Mouse (Mus musculus) limb, embryonic 12.5 days (tissue): ENCODE data around the gene Map1s. TPM values are rescaled to one million over a fixed set of nuclear protein-coding genes. Genes with fewer than 3 reads are reported as not detected.

ENCODE experiments used
- ATAC-seq: fragments of 200-750 bp; cut with Nextera tagmentation; 2 replicates; pipeline ENCODE4 v1.8.0; 2017; ENCODE audit warnings: low read depth, moderate TSS enrichment; ENCODE audit not compliant: insufficient number of reproducible peaks, insufficient read depth, low FRiP score, low TSS enrichment
- H3K27ac ChIP-seq: fragments of 300-500 bp; sonication (generic); 2 replicates; pipeline ENCODE4 v1.5.1; 2016; ENCODE audit warnings: mild to moderate bottlenecking, moderate library complexity
- H3K27me3 ChIP-seq: fragments of 300-500 bp; sonication (generic); 2 replicates; pipeline ENCODE4 v1.6.1; 2016; ENCODE audit warnings: mild to moderate bottlenecking, moderate library complexity
- H3K36me3 ChIP-seq: fragments of 300-500 bp; sonication (generic); 2 replicates; pipeline ENCODE4 v1.6.1; 2016; ENCODE audit warnings: mild to moderate bottlenecking, moderate library complexity
- H3K4me1 ChIP-seq: fragments of 300-500 bp; sonication (generic); replicated peaks from 2 replicates; pipeline ENCODE4 v1.6.1; 2016
- H3K4me2 ChIP-seq: fragments of 300-500 bp; sonication (generic); 2 replicates; pipeline ENCODE4 v1.6.1; 2016; ENCODE audit warnings: mild to moderate bottlenecking, moderate library complexity
- H3K4me3 ChIP-seq: fragments of 300-500 bp; sonication (generic); replicated peaks from 2 replicates; pipeline ENCODE4 v1.5.1; 2016; ENCODE audit warnings: mild to moderate bottlenecking
- H3K9ac ChIP-seq: fragments of 300-500 bp; sonication (generic); replicated peaks from 2 replicates; pipeline ENCODE4 v1.6.1; 2016; ENCODE audit warnings: mild to moderate bottlenecking, moderate library complexity
- H3K9me3 ChIP-seq: fragments of 300-500 bp; sonication (generic); 2 replicates; pipeline ENCODE4 v1.6.1; 2016; ENCODE audit warnings: mild to moderate bottlenecking, moderate library complexity
- WGBS: fragments of 180-500 bp; shearing (Covaris S2); methylation state at CpG from one replicate; pipeline ENCODE4 v1.1.7; 2016; 5-methylcytosine and 5-hydroxymethylcytosine counted together
- polyA plus RNA-seq: library from polyadenylated mRNA; unstranded; fragments of >200 nt; fragmentation: Nextera tagmentation; extraction: Ambion mirVana; gene quantifications from 2 replicates; pipeline ENCODE4 v1.2.1, GENCODE M21; 2016

Map1s gene
- polyA plus RNA-seq, 1 experiment from 2014 or later, result 57.7 TPM

GRCm38 (mm10) chr8:70900872-70901387 lies 4.8 kb upstream of the Map1s start:
- Histone ChIP-seq H3K27ac (no peak overlapping the region), H3K36me3 (peaks cover 4% of the 10 kb centered on the region), H3K4me1 (peaks cover 18% of the 10 kb centered on the region), H3K4me2 (no peak overlapping the region), H3K27me3 (peaks cover 8% of the 10 kb centered on the region; the same call in 1 of the 2 replicates), H3K9ac (no peak overlapping the region), H3K9me3 (no peaks in the 10 kb centered on the region), H3K4me3 (no peak overlapping the region)
- ATAC-seq, result no peak
- WGBS, result 78% methylated on average over 2 of the region's 2 CpGs

GRCm38 (mm10) chr8:70902211-70902610 lies 3.5 kb upstream of the Map1s start:
- H3K9ac ChIP-seq, result no peak overlapping the region
- H3K9me3 ChIP-seq, result no peaks in the 10 kb centered on the region
- 41% methylated on average over 5 of the region's 5 CpGs for WGBS
- H3K4me2 ChIP-seq, result no peak overlapping the region
- no peak overlapping the region for H3K27ac ChIP-seq
- H3K27me3 ChIP-seq, result peaks cover 8% of the 10 kb centered on the region; the same call in 1 of the 2 replicates
- peaks cover 22% of the 10 kb centered on the region for H3K4me1 ChIP-seq
- H3K4me3 ChIP-seq, result no peak overlapping the region
- H3K36me3 ChIP-seq, result no peaks in the 10 kb centered on the region
- no peak for ATAC-seq

- no peak for ATAC-seq
- no peak overlapping the region for H3K9ac ChIP-seq
Measured at GRCm38 (mm10) chr8:70903112-70903511, 2.6 kb upstream of the Map1s start.

GRCm38 (mm10) chr8:70903582-70903981 lies 2.1 kb upstream of the Map1s start:
- H3K4me3 ChIP-seq, result no peak overlapping the region
- no peak for ATAC-seq
- no peaks in the 10 kb centered on the region for H3K36me3 ChIP-seq
- no peaks in the 10 kb centered on the region for H3K9me3 ChIP-seq
- H3K4me1 ChIP-seq, result peaks cover 18% of the 10 kb centered on the region
- no peak overlapping the region for H3K4me2 ChIP-seq
- H3K9ac ChIP-seq, result no peak overlapping the region
- H3K27me3 ChIP-seq, result peaks cover 8% of the 10 kb centered on the region; the same call in 1 of the 2 replicates
- H3K27ac ChIP-seq, result no peak overlapping the region

More at GRCm38 (mm10) chr8:70903112-70903511, 2.6 kb upstream of the Map1s start:
- Histone ChIP-seq H3K27me3 (peaks cover 8% of the 10 kb centered on the region; the same call in 1 of the 2 replicates), H3K4me2 (no peak overlapping the region), H3K36me3 (no peaks in the 10 kb centered on the region), H3K9me3 (no peaks in the 10 kb centered on the region), H3K27ac (no peak overlapping the region), H3K4me1 (peaks cover 22% of the 10 kb centered on the region), H3K4me3 (no peak overlapping the region)
- 57% methylated on average over 4 of the region's 4 CpGs for WGBS

GRCm38 (mm10) chr8:70904532-70904931 lies 1.2 kb upstream of the Map1s start:
- 66% methylated on average over 4 of the region's 4 CpGs for WGBS

GRCm38 (mm10) chr8:70905463-70905830 lies 285 bp upstream of the Map1s start:
- peaks cover 8% of the 10 kb centered on the region; the same call in 1 of the 2 replicates for H3K27me3 ChIP-seq
- peak overlapping the region; percentile 91; the same call in 1 of the 2 replicates for H3K27ac ChIP-seq
- H3K9ac ChIP-seq, result peak overlapping the region; percentile 91
- H3K9me3 ChIP-seq, result no peaks in the 10 kb centered on the region
- H3K4me3 ChIP-seq, result peak overlapping the region; percentile 79
- H3K4me2 ChIP-seq, result peak overlapping the region; percentile 95
- H3K4me1 ChIP-seq, result peaks cover 15% of the 10 kb centered on the region
- WGBS, result 18% methylated on average over 8 of the region's 8 CpGs
- peak; percentile 21; the same call in 1 of the 2 replicates for ATAC-seq
- H3K36me3 ChIP-seq, result peaks cover 5% of the 10 kb centered on the region; the same call in 1 of the 2 replicates

More at GRCm38 (mm10) chr8:70904532-70904931, 1.2 kb upstream of the Map1s start:
- no peak overlapping the region for H3K4me2 ChIP-seq
- H3K36me3 ChIP-seq, result peaks cover 5% of the 10 kb centered on the region; the same call in 1 of the 2 replicates
- H3K9me3 ChIP-seq, result no peaks in the 10 kb centered on the region
- no peak overlapping the region for H3K27ac ChIP-seq
- H3K9ac ChIP-seq, result no peak overlapping the region
- peaks cover 15% of the 10 kb centered on the region for H3K4me1 ChIP-seq
- no peak for ATAC-seq
- no peak overlapping the region for H3K4me3 ChIP-seq
- peaks cover 8% of the 10 kb centered on the region; the same call in 1 of the 2 replicates for H3K27me3 ChIP-seq

GRCm38 (mm10) chr8:70907518-70907917 lies 1.8 kb downstream of the Map1s start:
- H3K4me1 ChIP-seq, result peaks cover 15% of the 10 kb centered on the region
- no peak overlapping the region for H3K9ac ChIP-seq
- peak overlapping the region; percentile 95; the same call in 1 of the 2 replicates for H3K4me2 ChIP-seq
- peaks cover 25% of the 10 kb centered on the region for H3K36me3 ChIP-seq
- 91% methylated on average over 2 of the region's 2 CpGs for WGBS
- H3K27me3 ChIP-seq, result peaks cover 1% of the 10 kb centered on the region; the same call in 1 of the 2 replicates
- ATAC-seq, result no peak
- H3K27ac ChIP-seq, result no peak overlapping the region
- H3K4me3 ChIP-seq, result no peak overlapping the region
- H3K9me3 ChIP-seq, result no peaks in the 10 kb centered on the region

GRCm38 (mm10) chr8:70911596-70911995 lies 5.9 kb downstream of the Map1s start:
- Histone ChIP-seq H3K4me2 (no peak overlapping the region), H3K4me3 (no peak overlapping the region), H3K9ac (no peak overlapping the region), H3K36me3 (peaks cover 66% of the 10 kb centered on the region), H3K27me3 (no peaks in the 10 kb centered on the region), H3K4me1 (peaks cover 6% of the 10 kb centered on the region), H3K27ac (no peak overlapping the region), H3K9me3 (no peaks in the 10 kb centered on the region)
- WGBS, result 92% methylated on average over 5 of the region's 5 CpGs
- ATAC-seq, result no peak

GRCm38 (mm10) chr8:70912955-70913354 lies 7.2 kb downstream of the Map1s start:
- ATAC-seq, result no peak
- Histone ChIP-seq H3K36me3 (peaks cover 79% of the 10 kb centered on the region), H3K4me1 (no peaks in the 10 kb centered on the region), H3K27me3 (no peaks in the 10 kb centered on the region), H3K9me3 (no peaks in the 10 kb centered on the region), H3K9ac (no peak overlapping the region), H3K27ac (no peak overlapping the region), H3K4me2 (no peak overlapping the region), H3K4me3 (no peak overlapping the region)
- 94% methylated on average over 30 of the region's 30 CpGs for WGBS

- Histone ChIP-seq H3K9ac (no peak overlapping the region), H3K4me3 (no peak overlapping the region), H3K4me1 (no peaks in the 10 kb centered on the region), H3K27me3 (no peaks in the 10 kb centered on the region), H3K27ac (no peak overlapping the region), H3K9me3 (no peaks in the 10 kb centered on the region), H3K36me3 (peaks cover 85% of the 10 kb centered on the region), H3K4me2 (no peak overlapping the region)
- ATAC-seq, result no peak
- 95% methylated on average over 26 of the region's 26 CpGs for WGBS
Measured at GRCm38 (mm10) chr8:70913523-70913922, 7.8 kb downstream of the Map1s start.

- Histone ChIP-seq H3K36me3 (peaks cover 92% of the 10 kb centered on the region), H3K27ac (no peak overlapping the region), H3K9me3 (no peaks in the 10 kb centered on the region), H3K4me1 (no peaks in the 10 kb centered on the region), H3K4me3 (no peak overlapping the region), H3K27me3 (no peaks in the 10 kb centered on the region), H3K4me2 (no peak overlapping the region), H3K9ac (no peak overlapping the region)
- WGBS, result 97% methylated on average over 17 of the region's 17 CpGs
- no peak for ATAC-seq
Measured at GRCm38 (mm10) chr8:70914704-70915103, 9.0 kb downstream of the Map1s start.
